Mouse (Mus musculus): ENCODE results near the gene Hist1h3f. TPM values are rescaled to one million over a fixed set of nuclear protein-coding genes. Genes with fewer than 3 reads are reported as not detected.
"Not testable (repeated sequence)": the region's sequence is repeated elsewhere in the genome, so short reads cannot be mapped to it uniquely, and the experiment has no call there.

The Hist1h3f gene
- polyA plus RNA-seq, 1 experiment from 2014 or later: 0.54 TPM

DNA sequence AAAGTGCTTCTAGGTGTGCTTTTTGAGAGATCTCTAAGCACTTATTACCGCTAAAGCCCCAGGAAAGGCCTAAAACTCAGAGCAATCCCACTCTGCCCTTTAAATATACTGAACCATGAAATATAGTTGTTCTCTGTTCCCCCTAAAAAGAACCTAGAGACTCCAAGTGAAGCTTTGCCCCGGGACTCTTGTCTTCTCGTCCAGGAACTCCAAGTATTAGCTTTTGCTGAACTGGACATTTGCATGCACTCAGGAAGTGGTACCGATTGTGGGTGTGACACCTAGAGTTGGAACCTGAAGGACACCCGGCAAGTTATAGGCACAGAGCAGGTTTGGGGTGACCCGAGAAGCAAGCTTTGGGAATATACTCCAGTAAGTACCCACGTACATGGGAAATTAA, 47.4 kb downstream of the Hist1h3f start:
- ATAC-seq (ENCODE audit: low FRiP score, low TSS enrichment): no peak
- Histone ChIP-seq H3K4me1 (ENCODE audit: insufficient read depth, low read length) (peaks cover 22% of the 10 kb centered on the region), H3K27ac (ENCODE audit: low read length) (no peak overlapping the region), H3K4me3 (ENCODE audit: low read length) (no peak overlapping the region), H3K4me2 (replicated peaks; ENCODE audit: low read depth, low read length) (no peak overlapping the region), H3K9ac (replicated peaks; ENCODE audit: low read length) (no peak overlapping the region), H3K36me3 (ENCODE audit: insufficient read depth, low read length) (no peaks in the 10 kb centered on the region), H3K9me3 (ENCODE audit: low read length) (no peaks in the 10 kb centered on the region), H3K27me3 (ENCODE audit: insufficient read depth, low read length) (no peaks in the 10 kb centered on the region)
- WGBS: 95% methylated on average over 7 of the region's 7 CpGs

DNA sequence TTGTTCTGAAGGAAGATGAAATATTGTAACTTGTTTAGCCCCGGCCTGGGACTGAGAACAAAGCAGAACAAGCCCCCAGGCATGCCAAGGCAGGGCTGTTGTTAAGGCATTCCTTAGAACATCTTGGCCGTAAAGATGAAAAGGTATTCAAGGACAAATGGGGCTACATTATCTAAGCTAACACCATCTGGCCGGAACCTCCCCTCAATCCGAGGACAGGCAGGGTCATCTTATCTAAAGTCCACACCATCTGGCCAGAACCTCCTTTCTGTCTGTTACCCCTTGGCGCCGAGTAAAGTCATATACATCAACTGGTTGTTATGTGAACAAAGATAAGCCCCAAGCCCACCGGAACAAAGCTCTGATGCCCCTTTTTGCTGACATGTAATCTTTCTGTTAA, 48.0 kb downstream of the Hist1h3f start:
- H3K4me2 ChIP-seq (replicated peaks; ENCODE audit: low read depth, low read length); H3K27ac ChIP-seq (ENCODE audit: low read length); H3K9ac ChIP-seq (replicated peaks; ENCODE audit: low read length); ATAC-seq (ENCODE audit: low FRiP score, low TSS enrichment); H3K36me3 ChIP-seq (ENCODE audit: insufficient read depth, low read length); H3K4me3 ChIP-seq (ENCODE audit: low read length); H3K9me3 ChIP-seq (ENCODE audit: low read length); H3K27me3 ChIP-seq (ENCODE audit: insufficient read depth, low read length): not testable (repeated sequence)
- whole genome bisulfite sequencing: 73% methylated on average over 7 of the region's 7 CpGs
- H3K4me1 ChIP-seq (ENCODE audit: insufficient read depth, low read length): peaks cover 17% of the 10 kb centered on the region

DNA sequence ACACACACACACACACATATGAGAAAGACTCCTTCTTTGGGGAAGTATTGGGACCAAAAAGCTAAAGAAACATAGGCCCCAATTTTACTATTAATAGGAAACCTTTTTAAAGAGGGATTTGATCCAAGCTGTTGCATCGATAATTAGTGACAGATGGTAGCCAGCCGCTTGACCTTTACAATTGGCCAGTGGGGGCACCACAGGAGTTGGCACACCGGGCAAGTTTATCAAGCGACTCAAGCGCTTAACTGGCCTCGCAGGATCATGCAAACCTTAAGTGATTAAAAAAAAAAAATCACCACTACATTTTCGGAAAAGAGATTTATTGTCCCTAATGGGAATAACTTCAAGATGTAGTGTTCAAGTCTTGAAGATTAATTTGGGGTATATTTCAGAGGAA, 48.8 kb downstream of the Hist1h3f start:
- Histone ChIP-seq H3K27me3 (ENCODE audit: insufficient read depth, low read length) (no peaks in the 10 kb centered on the region), H3K36me3 (ENCODE audit: insufficient read depth, low read length) (no peaks in the 10 kb centered on the region), H3K9me3 (ENCODE audit: low read length) (no peaks in the 10 kb centered on the region), H3K4me2 (replicated peaks; ENCODE audit: low read depth, low read length) (no peak overlapping the region), H3K4me3 (ENCODE audit: low read length) (no peak overlapping the region), H3K4me1 (ENCODE audit: insufficient read depth, low read length) (peaks cover 14% of the 10 kb centered on the region), H3K27ac (ENCODE audit: low read length) (peak overlapping the region; percentile 86), H3K9ac (replicated peaks; ENCODE audit: low read length) (no peak overlapping the region)
- no peak for ATAC-seq (ENCODE audit: low FRiP score, low TSS enrichment)
- WGBS: 61% methylated on average over 7 of the region's 7 CpGs

DNA sequence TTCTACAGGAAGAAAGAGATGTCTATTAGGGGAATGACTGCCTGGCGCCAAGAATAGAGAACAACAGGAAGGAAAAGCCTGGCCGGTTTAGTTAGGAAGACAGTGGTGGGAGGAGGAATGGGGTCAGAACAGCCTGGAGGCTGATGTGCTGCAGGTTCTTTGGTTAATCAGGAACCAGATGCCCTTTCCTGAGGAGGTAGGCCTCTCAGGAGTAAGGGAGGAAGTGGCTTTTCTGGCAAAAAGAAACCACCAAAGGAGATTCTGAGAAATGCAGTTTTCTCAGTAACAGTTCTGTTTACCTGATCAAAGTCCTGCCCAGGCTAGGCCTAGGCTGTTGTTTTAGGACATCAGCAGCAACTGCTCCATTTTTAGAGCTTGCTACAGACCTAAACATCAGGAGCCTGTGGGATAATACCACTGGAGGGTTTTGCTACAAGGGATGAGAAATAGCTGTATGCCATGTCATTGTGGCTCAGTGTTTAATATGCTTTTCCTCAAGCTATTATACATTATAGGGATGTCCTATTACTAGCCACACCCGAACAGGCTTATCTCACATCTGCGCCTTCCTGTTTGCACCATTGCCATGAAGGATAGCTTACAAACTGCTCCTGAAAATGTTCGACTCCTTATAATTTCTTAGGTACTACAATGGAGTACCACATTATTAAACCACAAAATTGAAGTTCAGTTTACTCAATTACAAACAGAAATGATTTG, 49.4 kb downstream of the Hist1h3f start:
- H3K4me1 ChIP-seq (ENCODE audit: insufficient read depth, low read length): peaks cover 14% of the 10 kb centered on the region
- H3K27ac ChIP-seq (ENCODE audit: low read length): peak overlapping the region; percentile 86
- 55% methylated on average over 5 of the region's 5 CpGs for WGBS
- no peaks in the 10 kb centered on the region for H3K27me3 ChIP-seq (ENCODE audit: insufficient read depth, low read length)
- no peaks in the 10 kb centered on the region for H3K36me3 ChIP-seq (ENCODE audit: insufficient read depth, low read length)
- H3K9ac ChIP-seq (replicated peaks; ENCODE audit: low read length): no peak overlapping the region; the same call in 1 of the 2 replicates
- peak; percentile 61; the same call in 1 of the 2 replicates for ATAC-seq (ENCODE audit: low FRiP score, low TSS enrichment)
- 0 out of 2 replicates have a peak overlapping the region, but pooled peaks have one; percentile 12 for H3K4me2 ChIP-seq (replicated peaks; ENCODE audit: low read depth, low read length)
- H3K4me3 ChIP-seq (ENCODE audit: low read length): no peak overlapping the region
- no peaks in the 10 kb centered on the region for H3K9me3 ChIP-seq (ENCODE audit: low read length)

Small RNA genes within 50 kb of the gene (microRNA-seq; reads per million reads assigned to microRNA genes)
- not detected for gene Gm44297
- gene Gm44359: not detected
- not detected for gene Gm44394
- gene n-TStga1: 1.4 reads per million

Other genes starting within 250 kb of the Hist1h3f start
- 49.9 and 54.0 TPM in 2 replicates for gene Zfp322a, start 174.8 kb upstream of the Hist1h3f start, polyA plus RNA-seq (2015; fragmentation: Nextera tagmentation; extraction: Ambion mirVana)
- 13.7 and 14.6 TPM in 2 replicates for gene Abt1, start 120.2 kb upstream of the Hist1h3f start, polyA plus RNA-seq (2015; fragmentation: Nextera tagmentation; extraction: Ambion mirVana)
- gene Btn1a1, start 78.2 kb upstream of the Hist1h3f start, polyA plus RNA-seq (2015; fragmentation: Nextera tagmentation; extraction: Ambion mirVana): 0.08 and 0.11 TPM in 2 replicates
- gene Btn2a2, start 55.2 kb upstream of the Hist1h3f start, polyA plus RNA-seq (2015; fragmentation: Nextera tagmentation; extraction: Ambion mirVana): 0.50 and 0.54 TPM in 2 replicates
- 4.5 and 5.6 TPM in 2 replicates for gene Hist1h4h, start 13.0 kb upstream of the Hist1h3f start, polyA plus RNA-seq (2015; fragmentation: Nextera tagmentation; extraction: Ambion mirVana)
- gene Hist1h2af, start 10.1 kb upstream of the Hist1h3f start, polyA plus RNA-seq (2015; fragmentation: Nextera tagmentation; extraction: Ambion mirVana): 4.3 TPM in 2 replicates
- gene Hist1h3g, start 8.6 kb upstream of the Hist1h3f start, polyA plus RNA-seq (2015; fragmentation: Nextera tagmentation; extraction: Ambion mirVana): 4.6 and 6.0 TPM in 2 replicates
- gene Hist1h2bh, start 660 bp upstream of the Hist1h3f start, polyA plus RNA-seq (2015; fragmentation: Nextera tagmentation; extraction: Ambion mirVana): 0.64 and 0.92 TPM in 2 replicates
- 1.5 and 2.0 TPM in 2 replicates for gene Hist1h4f, start 7.6 kb downstream of the Hist1h3f start, polyA plus RNA-seq (2015; fragmentation: Nextera tagmentation; extraction: Ambion mirVana)
- gene Hist1h1d, start 9.2 kb downstream of the Hist1h3f start, polyA plus RNA-seq (2015; fragmentation: Nextera tagmentation; extraction: Ambion mirVana): 0.37 and 0.55 TPM in 2 replicates
- 4.7 TPM in 2 replicates for gene Hist1h3e, start 18.3 kb downstream of the Hist1h3f start, polyA plus RNA-seq (2015; fragmentation: Nextera tagmentation; extraction: Ambion mirVana)
- 57.3 and 57.7 TPM in 2 replicates for gene Hist1h2ae, start 27.2 kb downstream of the Hist1h3f start, polyA plus RNA-seq (2015; fragmentation: Nextera tagmentation; extraction: Ambion mirVana)
- 8.5 and 9.1 TPM in 2 replicates for gene Hist1h2bg, start 27.3 kb downstream of the Hist1h3f start, polyA plus RNA-seq (2015; fragmentation: Nextera tagmentation; extraction: Ambion mirVana)
- 4.3 and 4.4 TPM in 2 replicates for gene Hist1h2bf, start 30.1 kb downstream of the Hist1h3f start, polyA plus RNA-seq (2015; fragmentation: Nextera tagmentation; extraction: Ambion mirVana)
- gene Hist1h2ad, start 30.3 kb downstream of the Hist1h3f start, polyA plus RNA-seq (2015; fragmentation: Nextera tagmentation; extraction: Ambion mirVana): 2.5 and 3.0 TPM in 2 replicates
- 6.1 and 6.6 TPM in 2 replicates for gene Hist1h3d, start 31.7 kb downstream of the Hist1h3f start, polyA plus RNA-seq (2015; fragmentation: Nextera tagmentation; extraction: Ambion mirVana)
- gene Hist1h4d, start 37.5 kb downstream of the Hist1h3f start, polyA plus RNA-seq (2015; fragmentation: Nextera tagmentation; extraction: Ambion mirVana): 102 TPM in 2 replicates
- gene Hist1h2be, start 77.1 kb downstream of the Hist1h3f start, polyA plus RNA-seq (2015; fragmentation: Nextera tagmentation; extraction: Ambion mirVana): 3.2 and 3.3 TPM in 2 replicates
- gene Hist1h1e, start 78.5 kb downstream of the Hist1h3f start, polyA plus RNA-seq (2015; fragmentation: Nextera tagmentation; extraction: Ambion mirVana): 14.7 and 15.9 TPM in 2 replicates
- gene Hist1h2ac, start 139.9 kb downstream of the Hist1h3f start, polyA plus RNA-seq (2015; fragmentation: Nextera tagmentation; extraction: Ambion mirVana): 1.3 and 1.6 TPM in 2 replicates
- 72.4 and 78.3 TPM in 2 replicates for gene Hist1h2bc, start 140.1 kb downstream of the Hist1h3f start, polyA plus RNA-seq (2015; fragmentation: Nextera tagmentation; extraction: Ambion mirVana)
- gene Hist1h1t, start 151.8 kb downstream of the Hist1h3f start, polyA plus RNA-seq (2015; fragmentation: Nextera tagmentation; extraction: Ambion mirVana): 0.26 TPM in 1 of 2 replicates, not detected in the other
- gene Hist1h4c, start 154.4 kb downstream of the Hist1h3f start, polyA plus RNA-seq (2015; fragmentation: Nextera tagmentation; extraction: Ambion mirVana): 4.5 and 5.9 TPM in 2 replicates
- 9.3 and 9.4 TPM in 2 replicates for gene Hfe, start 166.8 kb downstream of the Hist1h3f start, polyA plus RNA-seq (2015; fragmentation: Nextera tagmentation; extraction: Ambion mirVana)
- 25.6 and 28.3 TPM in 2 replicates for gene Hist1h1c, start 194.8 kb downstream of the Hist1h3f start, polyA plus RNA-seq (2015; fragmentation: Nextera tagmentation; extraction: Ambion mirVana)
- 6.8 and 9.7 TPM in 2 replicates for gene Hist1h3c, start 201.6 kb downstream of the Hist1h3f start, polyA plus RNA-seq (2015; fragmentation: Nextera tagmentation; extraction: Ambion mirVana)
- gene Hist1h2bb, start 202.7 kb downstream of the Hist1h3f start, polyA plus RNA-seq (2015; fragmentation: Nextera tagmentation; extraction: Ambion mirVana): 2.1 and 2.5 TPM in 2 replicates
- 33.6 and 37.8 TPM in 2 replicates for gene Hist1h2ab, start 207.1 kb downstream of the Hist1h3f start, polyA plus RNA-seq (2015; fragmentation: Nextera tagmentation; extraction: Ambion mirVana)
- 8.8 and 13.2 TPM in 2 replicates for gene Hist1h3b, start 208.2 kb downstream of the Hist1h3f start, polyA plus RNA-seq (2015; fragmentation: Nextera tagmentation; extraction: Ambion mirVana)
- 4.6 and 6.0 TPM in 2 replicates for gene Hist1h4b, start 213.0 kb downstream of the Hist1h3f start, polyA plus RNA-seq (2015; fragmentation: Nextera tagmentation; extraction: Ambion mirVana)
- 0.90 TPM in 1 of 2 replicates, not detected in the other for gene Hist1h4a, start 217.2 kb downstream of the Hist1h3f start, polyA plus RNA-seq (2015; fragmentation: Nextera tagmentation; extraction: Ambion mirVana)
- 6.1 and 7.8 TPM in 2 replicates for gene Hist1h3a, start 218.3 kb downstream of the Hist1h3f start, polyA plus RNA-seq (2015; fragmentation: Nextera tagmentation; extraction: Ambion mirVana)
- gene Hist1h1a, start 219.6 kb downstream of the Hist1h3f start, polyA plus RNA-seq (2015; fragmentation: Nextera tagmentation; extraction: Ambion mirVana): 0.91 and 1.7 TPM in 2 replicates
- not detected in 2 replicates for gene Trim38, start 225.9 kb downstream of the Hist1h3f start, polyA plus RNA-seq (2015; fragmentation: Nextera tagmentation; extraction: Ambion mirVana)